Mouse (Mus musculus) cortical plate, adult 2 months (tissue): ENCODE measurements at regions not wholly inside any gene's neighbourhood (a gene's known extent, or its start where the extent isn't known, plus 50 kb on each side); places are given as distances from the start of the nearest gene placed in this dataset.

Experiments used
- H3K27ac ChIP-seq: fragments of 200-500 bp; 2 replicates; pipeline ENCODE4 v1.5.1; 2012; ENCODE audit warnings: low read length, control low read depth, inconsistent platforms; ENCODE audit not compliant: insufficient read depth
- H3K4me1 ChIP-seq: fragments of 200-500 bp; 2 replicates; pipeline ENCODE4 v1.6.1; 2011; ENCODE audit warnings: low read length; ENCODE audit not compliant: control insufficient read depth, insufficient read depth
- H3K4me3 ChIP-seq: fragments of 200-500 bp; 2 replicates; pipeline ENCODE4 v1.5.1; 2011; ENCODE audit warnings: mild to moderate bottlenecking, low read length, control low read depth; ENCODE audit not compliant: insufficient read depth
- CTCF ChIP-seq: fragments of 200-500 bp; IDR thresholded peaks from 2 replicates; pipeline ENCODE4 v1.5.1; 2011; ENCODE audit warnings: mild to moderate bottlenecking, control low read depth, low read length; ENCODE audit not compliant: insufficient read depth; ENCODE audit errors: extremely low read depth
- POLR2A ChIP-seq: fragments of 200-500 bp; IDR thresholded peaks from 2 replicates; pipeline ENCODE4 v1.6.1; 2011; ENCODE audit warnings: mild to moderate bottlenecking, low read length, control low read depth; ENCODE audit not compliant: insufficient read depth; ENCODE audit errors: extremely low read depth

DNA sequence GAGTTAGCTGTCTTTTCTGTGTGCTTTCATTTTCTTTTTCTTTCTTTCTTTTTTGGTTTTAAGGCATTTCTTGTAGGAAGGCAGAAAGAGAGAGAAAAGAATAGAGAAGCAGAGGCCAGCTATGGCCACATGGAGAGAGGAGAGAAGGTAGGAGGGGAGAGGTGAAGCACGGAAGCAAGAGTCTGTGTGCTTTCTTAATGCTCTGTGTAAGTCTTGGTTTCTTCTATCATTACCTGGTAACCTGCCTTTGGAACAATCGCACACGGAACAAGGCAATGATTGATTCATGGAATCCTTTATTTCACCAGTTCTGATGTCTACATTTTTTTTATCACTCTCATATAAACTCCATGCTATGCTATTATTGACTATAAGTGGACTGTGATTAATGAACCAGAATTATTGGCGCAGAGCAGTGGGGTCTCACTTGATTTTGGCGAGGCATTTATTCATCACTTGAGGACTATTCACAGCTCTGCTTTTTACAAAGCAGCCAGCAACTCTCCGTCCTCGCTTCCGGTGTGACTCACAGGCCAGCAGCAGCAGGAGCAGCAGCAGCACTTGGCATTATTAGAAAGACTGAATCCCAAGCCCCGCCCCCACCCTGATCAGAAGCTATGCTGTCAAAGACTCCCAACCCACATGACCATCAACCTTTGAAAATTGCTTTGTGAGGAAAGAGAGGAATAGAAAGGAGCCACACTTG lies 97.6 kb downstream of the Plk2 start:
- peaks cover 3% of the 10 kb centered on the region; the same call in 1 of the 2 replicates for H3K4me1 ChIP-seq
- H3K4me3 ChIP-seq, result no peak overlapping the region; the same call in 1 of the 2 replicates
- H3K27ac ChIP-seq, result no peak overlapping the region
- TF ChIP-seq POLR2A, result no peak
- no peak for TF ChIP-seq CTCF

- Histone ChIP-seq H3K4me3 (no peak overlapping the region; the same call in 1 of the 2 replicates), H3K4me1 (peaks cover 3% of the 10 kb centered on the region; the same call in 1 of the 2 replicates), H3K27ac (no peak overlapping the region)
- TF ChIP-seq CTCF (no peak), POLR2A (no peak)
Measured at GRCm38 (mm10) chr13:110493002-110493552, 98.2 kb downstream of the Plk2 start.

- Histone ChIP-seq H3K4me1 (peaks cover 3% of the 10 kb centered on the region; the same call in 1 of the 2 replicates), H3K27ac (no peak overlapping the region), H3K4me3 (no peak overlapping the region)
- TF ChIP-seq CTCF (no peak), POLR2A (no peak)
Measured at GRCm38 (mm10) chr13:110497461-110497860, 102.6 kb downstream of the Plk2 start.

DNA sequence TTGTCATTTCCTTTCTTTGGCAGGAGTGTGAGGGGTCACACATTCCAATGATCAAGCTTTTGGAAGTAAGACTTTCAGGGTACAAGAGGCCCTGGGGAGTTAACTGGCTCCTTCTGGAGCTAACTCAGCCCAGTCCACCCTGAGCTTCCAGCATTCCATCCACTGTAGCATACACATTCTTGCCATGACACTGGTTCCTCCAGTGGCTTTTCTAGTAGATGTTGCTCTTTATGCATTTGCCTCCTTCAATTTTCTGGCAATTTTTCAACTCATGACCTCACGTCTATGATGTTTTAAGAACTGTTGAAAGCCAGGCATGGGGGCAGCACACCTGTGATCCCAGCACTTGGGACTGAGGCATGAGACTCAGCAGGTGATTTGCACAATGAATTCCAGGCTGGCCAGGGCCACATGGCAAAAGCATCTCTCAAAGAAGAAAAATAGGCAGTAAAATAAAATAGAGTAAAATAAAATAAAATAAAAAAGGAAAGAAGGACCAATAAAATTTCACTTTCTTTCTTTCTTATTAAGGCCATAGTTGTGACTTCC lies 113.0 kb downstream of the Plk2 start:
- TF ChIP-seq CTCF, result no peak
- no peak for TF ChIP-seq POLR2A
- Histone ChIP-seq H3K4me1 (no peaks in the 10 kb centered on the region), H3K4me3 (no peak overlapping the region), H3K27ac (no peak overlapping the region)

- TF ChIP-seq CTCF (no peak), POLR2A (no peak)
- Histone ChIP-seq H3K4me3 (no peak overlapping the region), H3K4me1 (no peaks in the 10 kb centered on the region), H3K27ac (no peak overlapping the region)
Measured at GRCm38 (mm10) chr13:110517986-110518385, 123.1 kb downstream of the Plk2 start.

GRCm38 (mm10) chr13:110522974-110523373 lies 128.1 kb downstream of the Plk2 start:
- H3K27ac ChIP-seq, result no peak overlapping the region
- no peak for TF ChIP-seq CTCF
- TF ChIP-seq POLR2A, result no peak
- H3K4me3 ChIP-seq, result no peak overlapping the region
- no peaks in the 10 kb centered on the region for H3K4me1 ChIP-seq

GRCm38 (mm10) chr13:110527681-110528080 lies 132.8 kb downstream of the Plk2 start:
- Histone ChIP-seq H3K27ac (no peak overlapping the region), H3K4me1 (no peaks in the 10 kb centered on the region), H3K4me3 (no peak overlapping the region)
- no peak for TF ChIP-seq CTCF

DNA sequence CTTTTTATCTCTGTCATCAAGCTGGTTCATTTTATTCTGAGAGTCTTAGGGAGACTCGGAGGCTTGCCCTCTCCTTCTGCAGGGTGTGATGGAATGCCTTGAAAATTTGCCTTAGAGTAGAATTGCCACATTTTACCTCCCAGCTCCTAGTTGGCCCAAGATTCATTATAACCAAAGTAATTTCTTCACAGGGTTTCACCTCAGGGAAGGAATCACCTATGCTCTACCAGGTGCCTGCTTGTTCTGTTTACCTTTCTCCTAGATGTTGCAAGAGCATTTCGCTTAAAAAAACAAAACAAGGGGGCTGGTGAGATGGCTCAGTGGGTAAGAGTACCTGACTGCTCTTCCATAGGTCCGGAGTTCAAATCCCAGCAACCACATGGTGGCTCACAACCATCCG lies 134.8 kb downstream of the Plk2 start:
- Histone ChIP-seq H3K4me1 (no peaks in the 10 kb centered on the region), H3K4me3 (no peak overlapping the region), H3K27ac (no peak overlapping the region)
- TF ChIP-seq POLR2A, result no peak
- no peak for TF ChIP-seq CTCF

GRCm38 (mm10) chr13:110534320-110534764 lies 139.5 kb downstream of the Plk2 start:
- TF ChIP-seq CTCF, result no peak
- TF ChIP-seq POLR2A, result no peak
- H3K27ac ChIP-seq, result no peak overlapping the region
- H3K4me3 ChIP-seq, result no peak overlapping the region
- no peaks in the 10 kb centered on the region for H3K4me1 ChIP-seq

GRCm38 (mm10) chr13:110535785-110536184 lies 140.9 kb downstream of the Plk2 start:
- H3K27ac ChIP-seq, result no peak overlapping the region
- H3K4me3 ChIP-seq, result no peak overlapping the region
- peaks cover 2% of the 10 kb centered on the region; the same call in 1 of the 2 replicates for H3K4me1 ChIP-seq
- TF ChIP-seq CTCF, result no peak
- no peak for TF ChIP-seq POLR2A
